Mouse (Mus musculus) stomach, embryonic 15.5 days (tissue): ENCODE measurements around the gene Fbxo39. TPM values are rescaled to one million over a fixed set of nuclear protein-coding genes. Genes with fewer than 3 reads are reported as not detected.

Experiments used
- ATAC-seq: fragments of 200-750 bp; cut with Nextera tagmentation; 2 replicates; pipeline ENCODE4 v1.8.0; 2017; ENCODE audit warnings: low read depth, moderate number of reproducible peaks, moderate TSS enrichment; ENCODE audit not compliant: insufficient read depth, low FRiP score
- H3K27ac ChIP-seq: fragments of 300-500 bp; sonication (generic); 2 replicates; pipeline ENCODE4 v1.5.1; 2015; ENCODE audit warnings: mild to moderate bottlenecking, inconsistent platforms
- H3K27me3 ChIP-seq: fragments of 300-500 bp; sonication (generic); replicated peaks from 2 replicates; pipeline ENCODE4 v1.6.1; 2015; ENCODE audit warnings: inconsistent platforms
- H3K36me3 ChIP-seq: fragments of 300-500 bp; sonication (generic); 2 replicates; pipeline ENCODE4 v1.6.1; 2015; ENCODE audit warnings: inconsistent platforms
- H3K4me1 ChIP-seq: fragments of 300-500 bp; sonication (generic); 2 replicates; pipeline ENCODE4 v1.6.1; 2015; ENCODE audit warnings: inconsistent platforms
- H3K4me2 ChIP-seq: fragments of 300-500 bp; sonication (generic); 2 replicates; pipeline ENCODE4 v1.6.1; 2015; ENCODE audit warnings: mild to moderate bottlenecking, inconsistent platforms
- H3K4me3 ChIP-seq: fragments of 300-500 bp; sonication (generic); replicated peaks from 2 replicates; pipeline ENCODE4 v1.5.1; 2015; ENCODE audit warnings: inconsistent platforms
- H3K9ac ChIP-seq: fragments of 300-500 bp; sonication (generic); 2 replicates; pipeline ENCODE4 v1.6.1; 2015; ENCODE audit warnings: inconsistent platforms
- H3K9me3 ChIP-seq: fragments of 300-500 bp; sonication (generic); 2 replicates; pipeline ENCODE4 v1.6.1; 2016; ENCODE audit warnings: inconsistent platforms
- WGBS: fragments of 180-500 bp; shearing (Covaris S2); methylation state at CpG from one replicate; pipeline ENCODE4 v1.1.7; 2015; 5-methylcytosine and 5-hydroxymethylcytosine counted together
- polyA plus RNA-seq: library from polyadenylated mRNA; unstranded; fragments of >200 nt; fragmentation: Nextera tagmentation; extraction: Ambion mirVana; gene quantifications from 2 replicates; pipeline ENCODE4 v1.2.1, GENCODE M21; 2015

Gene Fbxo39
- polyA plus RNA-seq, 1 experiment from 2014 or later, result not detected

- Histone ChIP-seq H3K27me3 (no peaks in the 10 kb centered on the region), H3K4me1 (no peaks in the 10 kb centered on the region), H3K36me3 (no peaks in the 10 kb centered on the region), H3K4me3 (no peak overlapping the region), H3K27ac (no peak overlapping the region), H3K9me3 (no peaks in the 10 kb centered on the region), H3K4me2 (no peak overlapping the region), H3K9ac (no peak overlapping the region)
- 68% methylated on average over 6 of the region's 6 CpGs for WGBS
- ATAC-seq, result no peak
Observed at GRCm38 (mm10) chr11:72285971-72286480, 28.2 kb upstream of the Fbxo39 start.

GRCm38 (mm10) chr11:72286651-72287050 is 27.6 kb upstream of the Fbxo39 start:
- no peak overlapping the region for H3K9ac ChIP-seq
- WGBS, result 72% methylated on average over 3 of the region's 3 CpGs
- no peak overlapping the region for H3K27ac ChIP-seq
- ATAC-seq, result no peak
- no peaks in the 10 kb centered on the region for H3K9me3 ChIP-seq
- no peak overlapping the region for H3K4me2 ChIP-seq
- H3K27me3 ChIP-seq, result no peaks in the 10 kb centered on the region
- no peaks in the 10 kb centered on the region for H3K36me3 ChIP-seq
- no peak overlapping the region for H3K4me3 ChIP-seq
- no peaks in the 10 kb centered on the region for H3K4me1 ChIP-seq

- no peaks in the 10 kb centered on the region for H3K9me3 ChIP-seq
- WGBS, result 83% methylated on average over 2 of the region's 2 CpGs
Observed at GRCm38 (mm10) chr11:72287126-72287525, 27.1 kb upstream of the Fbxo39 start.

GRCm38 (mm10) chr11:72287543-72287942 is 26.7 kb upstream of the Fbxo39 start:
- ATAC-seq, result no peak
- 76% methylated on average over 3 of the region's 3 CpGs for WGBS
- Histone ChIP-seq H3K4me1 (no peaks in the 10 kb centered on the region), H3K4me2 (no peak overlapping the region), H3K27ac (no peak overlapping the region), H3K9me3 (no peaks in the 10 kb centered on the region), H3K4me3 (no peak overlapping the region), H3K36me3 (no peaks in the 10 kb centered on the region), H3K27me3 (no peaks in the 10 kb centered on the region), H3K9ac (no peak overlapping the region)

More at GRCm38 (mm10) chr11:72287126-72287525, 27.1 kb upstream of the Fbxo39 start:
- Histone ChIP-seq H3K4me2 (no peak overlapping the region), H3K27me3 (no peaks in the 10 kb centered on the region), H3K4me1 (no peaks in the 10 kb centered on the region), H3K9ac (no peak overlapping the region), H3K4me3 (no peak overlapping the region), H3K27ac (no peak overlapping the region), H3K36me3 (no peaks in the 10 kb centered on the region)
- no peak for ATAC-seq

- Histone ChIP-seq H3K4me3 (no peak overlapping the region), H3K27ac (no peak overlapping the region), H3K4me2 (no peak overlapping the region), H3K36me3 (no peaks in the 10 kb centered on the region), H3K4me1 (no peaks in the 10 kb centered on the region), H3K9ac (no peak overlapping the region), H3K9me3 (no peaks in the 10 kb centered on the region), H3K27me3 (no peaks in the 10 kb centered on the region)
- ATAC-seq, result no peak
- 78% methylated on average over 2 of the region's 2 CpGs for WGBS
Observed at GRCm38 (mm10) chr11:72293116-72293515, 21.1 kb upstream of the Fbxo39 start.

- H3K9ac ChIP-seq, result no peak within 1 kb of the TSS
- 0 out of 2 replicates have a peak, but pooled peaks cover 4% of the 10 kb centered on the region for H3K4me1 ChIP-seq
- H3K27me3 ChIP-seq, result no peaks in the 10 kb centered on the region
Observed at GRCm38 (mm10) chr11:72301334-72301733, 12.9 kb upstream of the Fbxo39 start, which contains the start of gene Xaf1. Gene Xaf1 (plus strand): TSS chr11:72301629.

GRCm38 (mm10) chr11:72302230-72302629 is 12.0 kb upstream of the Fbxo39 start:
- ATAC-seq, result no peak
- no peak overlapping the region for H3K9ac ChIP-seq
- no peak overlapping the region for H3K27ac ChIP-seq
- H3K9me3 ChIP-seq, result no peaks in the 10 kb centered on the region
- no peaks in the 10 kb centered on the region for H3K36me3 ChIP-seq
- peak overlapping the region; percentile 26 for H3K4me3 ChIP-seq
- H3K4me1 ChIP-seq, result 0 out of 2 replicates have a peak, but pooled peaks cover 4% of the 10 kb centered on the region
- peak overlapping the region; percentile 44; the same call in 1 of the 2 replicates for H3K4me2 ChIP-seq
- H3K27me3 ChIP-seq, result no peaks in the 10 kb centered on the region
- 71% methylated on average over 7 of the region's 7 CpGs for WGBS

More at GRCm38 (mm10) chr11:72301334-72301733, 12.9 kb upstream of the Fbxo39 start, which contains the start of gene Xaf1:
- ATAC-seq, result peak; percentile 84
- Histone ChIP-seq H3K4me3 (peak within 1 kb of the TSS; percentile 26), H3K9me3 (no peaks in the 10 kb centered on the region), H3K36me3 (no peaks in the 10 kb centered on the region), H3K4me2 (peak within 1 kb of the TSS; percentile 44), H3K27ac (peak within 1 kb of the TSS; percentile 63; the same call in 1 of the 2 replicates)
- WGBS, result 14% methylated on average over 6 of the region's 6 CpGs

GRCm38 (mm10) chr11:72307461-72307860 is 6.8 kb upstream of the Fbxo39 start:
- no peaks in the 10 kb centered on the region for H3K9me3 ChIP-seq
- H3K36me3 ChIP-seq, result no peaks in the 10 kb centered on the region
- H3K27me3 ChIP-seq, result 0 out of 2 replicates have a peak, but pooled peaks cover 2% of the 10 kb centered on the region
- ATAC-seq, result no peak
- no peak overlapping the region for H3K4me2 ChIP-seq
- WGBS, result 84% methylated on average over 5 of the region's 5 CpGs
- no peak overlapping the region for H3K4me3 ChIP-seq
- no peak overlapping the region for H3K9ac ChIP-seq
- H3K27ac ChIP-seq, result no peak overlapping the region
- H3K4me1 ChIP-seq, result no peaks in the 10 kb centered on the region

GRCm38 (mm10) chr11:72308982-72309381 is 5.3 kb upstream of the Fbxo39 start:
- WGBS, result 24% methylated on average over 2 of the region's 2 CpGs
- Histone ChIP-seq H3K27ac (no peak overlapping the region), H3K4me2 (no peak overlapping the region), H3K4me1 (0 out of 2 replicates have a peak, but pooled peaks cover under 1% of the 10 kb centered on the region), H3K36me3 (no peaks in the 10 kb centered on the region), H3K9ac (no peak overlapping the region), H3K27me3 (peaks cover 11% of the 10 kb centered on the region), H3K9me3 (no peaks in the 10 kb centered on the region), H3K4me3 (no peak overlapping the region)
- ATAC-seq, result no peak

GRCm38 (mm10) chr11:72310491-72310890 is 3.8 kb upstream of the Fbxo39 start:
- no peak for ATAC-seq
- Histone ChIP-seq H3K4me2 (no peak overlapping the region), H3K9ac (no peak overlapping the region), H3K4me1 (0 out of 2 replicates have a peak, but pooled peaks cover 5% of the 10 kb centered on the region), H3K27me3 (peaks cover 19% of the 10 kb centered on the region), H3K4me3 (no peak overlapping the region), H3K36me3 (no peaks in the 10 kb centered on the region), H3K9me3 (no peaks in the 10 kb centered on the region), H3K27ac (no peak overlapping the region)
- WGBS, result 64% methylated on average over 4 of the region's 4 CpGs

- H3K27ac ChIP-seq, result no peak overlapping the region
- H3K9ac ChIP-seq, result no peak overlapping the region
- H3K4me1 ChIP-seq, result 0 out of 2 replicates have a peak, but pooled peaks cover 5% of the 10 kb centered on the region
- no peak overlapping the region for H3K4me3 ChIP-seq
- no peaks in the 10 kb centered on the region for H3K36me3 ChIP-seq
- H3K4me2 ChIP-seq, result no peak overlapping the region
- WGBS, result 69% methylated on average over 10 of the region's 10 CpGs
- H3K9me3 ChIP-seq, result no peaks in the 10 kb centered on the region
- peaks cover 19% of the 10 kb centered on the region for H3K27me3 ChIP-seq
- ATAC-seq, result no peak
Observed at GRCm38 (mm10) chr11:72311355-72312001, 2.8 kb upstream of the Fbxo39 start.

GRCm38 (mm10) chr11:72318026-72318425 is 3.8 kb downstream of the Fbxo39 start:
- Histone ChIP-seq H3K27me3 (peaks cover 13% of the 10 kb centered on the region), H3K36me3 (no peaks in the 10 kb centered on the region), H3K27ac (no peak overlapping the region), H3K4me3 (no peak overlapping the region), H3K4me2 (no peak overlapping the region), H3K9me3 (no peaks in the 10 kb centered on the region), H3K4me1 (0 out of 2 replicates have a peak, but pooled peaks cover 5% of the 10 kb centered on the region), H3K9ac (no peak overlapping the region)
- WGBS, result 45% methylated on average over 5 of the region's 5 CpGs
- no peak for ATAC-seq
